Mouse (Mus musculus): ENCODE data around the gene Ripor3.

- TF ChIP-seq CTCF (IDR thresholded peaks at IDR 0.05) (no peak), EP300 (IDR thresholded peaks at IDR 0.05) (no peak)
These were observed 77.6 kb downstream of the Ripor3 start for GRCm38 (mm10) chr2:167932727-167933231.

Measured in lung, postnatal 0 days (tissue).